Mouse (Mus musculus): ENCODE results near the gene Lin54. TPM values are rescaled to one million over a fixed set of nuclear protein-coding genes. Genes with fewer than 3 reads are reported as not detected.

The Lin54 gene
- 13.8 and 14.8 TPM in 2 replicates for polyA plus RNA-seq (2012; rRNA removed)

DNA sequence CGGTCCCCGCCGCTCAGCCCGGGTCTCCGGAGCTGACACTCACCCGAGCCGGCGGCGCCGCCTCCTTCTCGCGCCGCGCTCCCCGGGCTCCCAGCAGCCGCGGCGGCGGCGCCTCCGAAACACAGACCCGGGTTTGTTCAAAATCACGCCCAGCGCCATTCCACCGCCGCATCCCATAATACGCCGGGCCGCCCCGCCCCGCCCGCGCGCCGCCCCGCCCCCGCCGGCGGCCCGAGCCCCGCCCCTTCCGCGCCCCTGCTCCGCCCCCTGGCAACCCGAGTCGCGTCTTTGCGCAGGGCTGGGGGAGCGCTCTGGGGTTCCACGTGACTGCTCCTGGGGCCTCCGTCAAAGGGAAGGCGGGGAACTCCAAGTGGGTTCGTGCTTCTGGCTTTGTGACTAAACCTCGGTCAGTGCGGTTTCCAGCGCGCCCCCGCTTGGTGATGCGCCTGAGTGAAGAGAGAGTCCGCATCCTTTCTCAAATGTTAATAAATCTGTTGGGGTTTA lies at the start of gene Lin54:
Gene Lin54 (minus strand): TSS at position 182 of the 504 bp plus-strand sequence.
- Histone ChIP-seq H3K36me3 (ENCODE audit: control insufficient read depth, insufficient read depth, low read length) (no peaks in the 10 kb centered on the region), H3K4me3 (ENCODE audit: control insufficient read depth, low read depth, low read length) (peak within 1 kb of the TSS; percentile 89), H3K27me3 (ENCODE audit: control insufficient read depth, insufficient read depth, low read length) (no peaks in the 10 kb centered on the region), H3K4me1 (ENCODE audit: control insufficient read depth, insufficient read depth, low read length) (peaks cover 8% of the 10 kb centered on the region), H3K27ac (ENCODE audit: control insufficient read depth, insufficient read depth, low read depth, low read length) (peak within 1 kb of the TSS; percentile 68)
- TF ChIP-seq CTCF (IDR thresholded peaks at IDR 0.05; ENCODE audit: control insufficient read depth, insufficient read depth, insufficient replicate concordance, low read depth, low read length): no peak
- TF ChIP-seq POLR2A (IDR thresholded peaks at IDR 0.05; ENCODE audit: control insufficient read depth, low read depth, low read length): peak; percentile 31; the same call in 1 of the 2 replicates

DNA sequence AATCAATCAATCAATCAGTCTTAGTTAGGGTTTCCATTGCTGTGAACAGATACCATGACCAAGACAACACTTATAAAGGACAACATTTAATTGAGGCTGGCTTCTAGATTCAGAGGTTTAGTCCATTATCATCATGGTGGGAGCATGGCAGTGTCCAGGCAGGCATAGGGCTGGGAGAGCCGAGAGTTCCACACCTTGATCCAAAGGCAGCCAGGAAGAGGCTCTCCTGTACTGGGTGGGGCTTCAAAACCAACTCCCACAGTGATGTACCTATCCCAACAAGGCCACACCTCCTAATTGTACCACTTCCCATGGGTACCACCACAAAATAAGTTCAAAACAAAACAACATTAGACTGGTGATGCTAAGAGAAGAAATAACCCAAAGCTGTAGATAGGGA lies 49.7 kb upstream of the Lin54 start:
- Histone ChIP-seq H3K27me3 (ENCODE audit: control insufficient read depth, insufficient read depth, low read length) (no peaks in the 10 kb centered on the region), H3K4me3 (ENCODE audit: control insufficient read depth, low read depth, low read length) (no peak overlapping the region), H3K27ac (ENCODE audit: control insufficient read depth, insufficient read depth, low read depth, low read length) (no peak overlapping the region), H3K4me1 (ENCODE audit: control insufficient read depth, insufficient read depth, low read length) (no peaks in the 10 kb centered on the region), H3K36me3 (ENCODE audit: control insufficient read depth, insufficient read depth, low read length) (no peaks in the 10 kb centered on the region; the same call in 1 of the 2 replicates)
- no peak for TF ChIP-seq POLR2A (IDR thresholded peaks at IDR 0.05; ENCODE audit: control insufficient read depth, low read depth, low read length)
- TF ChIP-seq CTCF (IDR thresholded peaks at IDR 0.05; ENCODE audit: control insufficient read depth, insufficient read depth, insufficient replicate concordance, low read depth, low read length): no peak

DNA sequence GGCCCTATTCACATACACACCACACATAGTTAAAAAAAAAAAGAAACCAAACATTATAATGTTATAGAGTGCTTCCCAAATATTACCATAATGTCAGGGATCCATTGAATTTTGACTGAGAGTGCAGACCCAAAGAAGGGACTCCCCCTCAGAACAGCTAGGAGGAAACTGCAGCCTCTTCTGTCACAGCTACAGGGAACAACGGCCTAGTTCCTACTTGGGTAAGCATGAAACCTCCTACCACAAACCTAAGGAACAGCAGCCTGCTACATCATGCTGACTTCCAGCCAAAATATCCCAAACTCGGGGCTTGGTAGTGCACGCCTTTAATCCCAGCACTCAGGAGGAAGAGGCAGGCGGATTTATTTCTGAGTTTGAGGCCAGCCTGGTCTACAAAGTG lies 48.9 kb upstream of the Lin54 start:
- no peak overlapping the region for H3K4me3 ChIP-seq (ENCODE audit: control insufficient read depth, low read depth, low read length)
- H3K27ac ChIP-seq (ENCODE audit: control insufficient read depth, insufficient read depth, low read depth, low read length): no peak overlapping the region
- H3K4me1 ChIP-seq (ENCODE audit: control insufficient read depth, insufficient read depth, low read length): no peaks in the 10 kb centered on the region
- H3K27me3 ChIP-seq (ENCODE audit: control insufficient read depth, insufficient read depth, low read length): no peaks in the 10 kb centered on the region
- no peak for TF ChIP-seq POLR2A (IDR thresholded peaks at IDR 0.05; ENCODE audit: control insufficient read depth, low read depth, low read length)
- TF ChIP-seq CTCF (IDR thresholded peaks at IDR 0.05; ENCODE audit: control insufficient read depth, insufficient read depth, insufficient replicate concordance, low read depth, low read length): no peak
- no peaks in the 10 kb centered on the region; the same call in 1 of the 2 replicates for H3K36me3 ChIP-seq (ENCODE audit: control insufficient read depth, insufficient read depth, low read length)

DNA sequence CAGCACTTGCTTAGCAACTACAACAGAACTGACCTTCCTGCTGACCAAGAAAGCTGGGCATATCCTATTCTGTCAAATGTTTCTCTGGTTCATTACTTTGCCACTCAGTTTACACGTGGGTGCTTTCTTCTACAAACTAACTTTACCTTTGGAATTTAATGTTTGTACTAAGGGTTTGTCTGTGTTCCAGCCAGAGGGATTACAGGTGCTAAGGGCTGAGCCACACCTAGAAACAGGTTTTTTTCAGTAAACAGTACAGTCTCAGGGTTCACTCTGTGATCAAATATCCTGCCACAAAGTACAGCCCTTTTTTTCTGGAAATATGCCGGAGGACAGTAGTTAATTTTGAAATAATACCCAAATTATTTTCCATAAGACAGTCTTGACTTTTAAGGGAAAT lies 47.8 kb upstream of the Lin54 start:
- Histone ChIP-seq H3K36me3 (ENCODE audit: control insufficient read depth, insufficient read depth, low read length) (no peaks in the 10 kb centered on the region; the same call in 1 of the 2 replicates), H3K4me3 (ENCODE audit: control insufficient read depth, low read depth, low read length) (no peak overlapping the region), H3K27me3 (ENCODE audit: control insufficient read depth, insufficient read depth, low read length) (no peaks in the 10 kb centered on the region), H3K27ac (ENCODE audit: control insufficient read depth, insufficient read depth, low read depth, low read length) (no peak overlapping the region), H3K4me1 (ENCODE audit: control insufficient read depth, insufficient read depth, low read length) (no peaks in the 10 kb centered on the region)
- TF ChIP-seq POLR2A (IDR thresholded peaks at IDR 0.05; ENCODE audit: control insufficient read depth, low read depth, low read length) (no peak), CTCF (IDR thresholded peaks at IDR 0.05; ENCODE audit: control insufficient read depth, insufficient read depth, insufficient replicate concordance, low read depth, low read length) (no peak)

DNA sequence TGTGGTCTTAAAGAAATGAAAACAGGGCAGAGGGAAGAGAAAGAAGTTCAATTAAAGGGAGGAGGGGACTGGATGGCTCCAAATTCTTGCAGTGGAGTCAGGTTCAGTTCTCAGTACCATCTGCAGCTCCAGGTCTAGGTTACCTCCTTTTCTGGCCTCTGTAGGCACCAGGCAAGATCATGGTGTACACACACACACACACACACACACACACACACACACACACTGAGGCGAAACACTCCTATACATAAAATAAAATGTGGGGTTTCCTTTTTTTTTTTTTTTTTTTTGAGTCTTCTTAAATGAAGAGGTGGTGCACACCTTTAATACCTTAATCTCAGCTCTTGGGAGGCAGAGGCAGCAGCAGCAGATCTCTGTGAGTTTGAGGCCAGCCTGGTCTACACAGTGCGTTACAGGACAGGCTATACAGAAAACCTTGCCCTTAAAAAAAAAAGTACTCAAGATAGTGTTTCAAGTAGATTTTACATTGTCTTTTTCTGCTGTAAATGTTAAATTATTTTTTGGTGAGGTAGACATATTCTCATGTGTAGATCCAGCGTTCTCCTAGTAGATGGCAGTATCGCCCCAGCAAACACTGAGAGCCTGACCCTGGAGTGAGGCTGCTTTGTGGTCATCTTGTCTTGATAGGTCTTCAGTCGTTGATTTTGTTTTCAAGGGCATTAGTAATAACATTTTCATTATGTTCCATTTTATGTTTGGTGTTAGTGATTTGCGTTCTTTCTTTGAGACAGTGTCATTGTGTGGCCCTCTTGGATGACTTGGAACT lies 46.0 kb upstream of the Lin54 start:
- H3K36me3 ChIP-seq (ENCODE audit: control insufficient read depth, insufficient read depth, low read length): no peaks in the 10 kb centered on the region; the same call in 1 of the 2 replicates
- no peaks in the 10 kb centered on the region for H3K27me3 ChIP-seq (ENCODE audit: control insufficient read depth, insufficient read depth, low read length)
- H3K27ac ChIP-seq (ENCODE audit: control insufficient read depth, insufficient read depth, low read depth, low read length): no peak overlapping the region
- no peaks in the 10 kb centered on the region for H3K4me1 ChIP-seq (ENCODE audit: control insufficient read depth, insufficient read depth, low read length)
- no peak overlapping the region for H3K4me3 ChIP-seq (ENCODE audit: control insufficient read depth, low read depth, low read length)
- TF ChIP-seq CTCF (IDR thresholded peaks at IDR 0.05; ENCODE audit: control insufficient read depth, insufficient read depth, insufficient replicate concordance, low read depth, low read length) (peak; percentile 10; the same call in 1 of the 2 replicates), POLR2A (IDR thresholded peaks at IDR 0.05; ENCODE audit: control insufficient read depth, low read depth, low read length) (no peak)

DNA sequence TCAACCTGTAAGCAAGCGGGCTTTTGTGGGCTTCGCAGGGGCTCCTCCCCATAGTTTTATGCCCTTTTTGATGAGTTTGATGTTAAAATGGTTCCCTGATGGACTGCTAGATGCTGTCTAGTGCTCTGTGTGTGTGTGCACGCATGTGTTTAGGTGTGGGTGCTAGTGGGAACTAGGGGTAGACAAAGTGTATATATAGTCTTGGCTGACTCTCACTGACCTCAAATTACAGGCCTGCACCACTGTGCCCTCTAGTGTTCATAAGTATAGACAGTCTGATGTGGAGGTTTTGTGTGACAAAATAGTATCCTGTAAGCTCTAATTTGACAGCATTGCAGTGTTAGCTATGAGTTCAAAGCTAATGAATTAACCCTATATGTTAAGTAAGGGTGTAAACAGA lies 36.2 kb upstream of the Lin54 start:
- H3K36me3 ChIP-seq (ENCODE audit: control insufficient read depth, insufficient read depth, low read length): no peaks in the 10 kb centered on the region; the same call in none of the 2 replicates
- TF ChIP-seq CTCF (IDR thresholded peaks at IDR 0.05; ENCODE audit: control insufficient read depth, insufficient read depth, insufficient replicate concordance, low read depth, low read length) (no peak), POLR2A (IDR thresholded peaks at IDR 0.05; ENCODE audit: control insufficient read depth, low read depth, low read length) (no peak)

DNA sequence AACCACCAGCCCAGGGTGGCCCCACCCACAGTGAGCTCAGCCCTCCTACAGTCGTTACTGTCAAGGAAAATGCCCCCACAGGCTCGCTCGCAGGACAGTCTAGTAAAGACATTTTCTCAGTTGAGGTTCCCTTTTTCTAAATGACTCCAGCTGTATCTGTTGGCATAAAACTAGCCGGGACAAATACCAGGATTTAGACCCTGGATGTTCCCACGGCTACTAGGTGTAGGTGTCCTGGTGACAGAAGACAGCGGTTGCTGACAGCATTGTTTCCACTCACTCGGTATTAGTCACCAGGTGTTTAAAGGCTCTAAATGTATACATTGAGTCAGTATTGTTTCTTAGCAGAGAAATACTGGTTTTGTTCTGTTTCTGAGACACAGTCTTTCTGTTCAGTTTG lies 35.4 kb upstream of the Lin54 start:
- no peaks in the 10 kb centered on the region for H3K4me1 ChIP-seq (ENCODE audit: control insufficient read depth, insufficient read depth, low read length)
- H3K27me3 ChIP-seq (ENCODE audit: control insufficient read depth, insufficient read depth, low read length): no peaks in the 10 kb centered on the region
- H3K36me3 ChIP-seq (ENCODE audit: control insufficient read depth, insufficient read depth, low read length): no peaks in the 10 kb centered on the region; the same call in none of the 2 replicates
- H3K27ac ChIP-seq (ENCODE audit: control insufficient read depth, insufficient read depth, low read depth, low read length): no peak overlapping the region
- no peak overlapping the region for H3K4me3 ChIP-seq (ENCODE audit: control insufficient read depth, low read depth, low read length)
- TF ChIP-seq CTCF (IDR thresholded peaks at IDR 0.05; ENCODE audit: control insufficient read depth, insufficient read depth, insufficient replicate concordance, low read depth, low read length) (no peak), POLR2A (IDR thresholded peaks at IDR 0.05; ENCODE audit: control insufficient read depth, low read depth, low read length) (no peak)

More for the DNA sequence above, 36.2 kb upstream of the Lin54 start:
- Histone ChIP-seq H3K4me1 (ENCODE audit: control insufficient read depth, insufficient read depth, low read length) (no peaks in the 10 kb centered on the region), H3K4me3 (ENCODE audit: control insufficient read depth, low read depth, low read length) (no peak overlapping the region), H3K27me3 (ENCODE audit: control insufficient read depth, insufficient read depth, low read length) (no peaks in the 10 kb centered on the region), H3K27ac (ENCODE audit: control insufficient read depth, insufficient read depth, low read depth, low read length) (no peak overlapping the region)

All from testis, adult 2 months (tissue).